Mouse (Mus musculus) lung, embryonic 15.5 days (tissue): Measurements from ENCODE around the gene Il18. TPM values are rescaled to one million over a fixed set of nuclear protein-coding genes. Genes with fewer than 3 reads are reported as not detected.
"Not testable (repeated sequence)": the region's sequence is repeated elsewhere in the genome, so short reads cannot be mapped to it uniquely, and the experiment has no call there.

ENCODE experiments used
- ATAC-seq: fragments of 200-750 bp; cut with Nextera tagmentation; 2 replicates; pipeline ENCODE4 v1.8.0; 2017; ENCODE audit warnings: moderate number of reproducible peaks, borderline replicate concordance; ENCODE audit not compliant: low FRiP score, low TSS enrichment; ENCODE audit errors: extremely low read depth
- H3K27ac ChIP-seq: fragments of 300-500 bp; sonication (generic); 2 replicates; pipeline ENCODE4 v1.5.1; 2015; ENCODE audit warnings: moderate library complexity, mild to moderate bottlenecking, inconsistent platforms
- H3K27me3 ChIP-seq: fragments of 300-500 bp; sonication (generic); 2 replicates; pipeline ENCODE4 v1.6.1; 2015; ENCODE audit warnings: inconsistent platforms
- H3K36me3 ChIP-seq: fragments of 300-500 bp; sonication (generic); 2 replicates; pipeline ENCODE4 v1.6.1; 2015; ENCODE audit warnings: inconsistent platforms
- H3K4me1 ChIP-seq: fragments of 300-500 bp; sonication (generic); 2 replicates; pipeline ENCODE4 v1.6.1; 2015; ENCODE audit warnings: inconsistent platforms
- H3K4me2 ChIP-seq: fragments of 300-500 bp; sonication (generic); 2 replicates; pipeline ENCODE4 v1.6.1; 2015; ENCODE audit warnings: inconsistent platforms, mild to moderate bottlenecking, moderate library complexity
- H3K4me3 ChIP-seq: fragments of 300-500 bp; sonication (generic); 2 replicates; pipeline ENCODE4 v1.5.1; 2015; ENCODE audit warnings: mild to moderate bottlenecking, inconsistent platforms
- H3K9ac ChIP-seq: fragments of 300-500 bp; sonication (generic); 2 replicates; pipeline ENCODE4 v1.6.1; 2015; ENCODE audit warnings: inconsistent platforms
- H3K9me3 ChIP-seq: fragments of 300-500 bp; sonication (generic); 2 replicates; pipeline ENCODE4 v1.6.1; 2016; ENCODE audit warnings: inconsistent platforms
- WGBS: fragments of 180-500 bp; shearing (Covaris S2); methylation state at CpG from one replicate; pipeline ENCODE4 v1.1.7; 2015; 5-methylcytosine and 5-hydroxymethylcytosine counted together
- polyA plus RNA-seq: library from polyadenylated mRNA; unstranded; fragments of >200 nt; fragmentation: Nextera tagmentation; extraction: Ambion mirVana; gene quantifications from 2 replicates; pipeline ENCODE4 v1.2.1, GENCODE M21; 2015

The Il18 gene
- polyA plus RNA-seq, 1 experiment from 2014 or later, result 6.5 TPM

- H3K9me3 ChIP-seq, result no peaks in the 10 kb centered on the region
- peak within 1 kb of the TSS; percentile 100 for H3K9ac ChIP-seq
- H3K4me2 ChIP-seq, result peak within 1 kb of the TSS; percentile 70
- H3K27ac ChIP-seq, result peak within 1 kb of the TSS; percentile 96
- peak within 1 kb of the TSS; percentile 100 for H3K4me3 ChIP-seq
- peaks cover 29% of the 10 kb centered on the region for H3K36me3 ChIP-seq
- H3K27me3 ChIP-seq, result no peaks in the 10 kb centered on the region
- ATAC-seq, result peak; percentile 94
- H3K4me1 ChIP-seq, result peaks cover 15% of the 10 kb centered on the region
- WGBS, result under 1% methylated on average over 78 of the region's 81 CpGs
Observed at GRCm38 (mm10) chr9:50616766-50617603, 62.4 kb downstream of the Il18 start, which contains the start of the genes Pih1d2 and Nkapd1. Gene Pih1d2, plus strand, starts transcription at chr9:50617321. Gene Nkapd1, minus strand, starts transcription at chr9:50617464.

DNA sequence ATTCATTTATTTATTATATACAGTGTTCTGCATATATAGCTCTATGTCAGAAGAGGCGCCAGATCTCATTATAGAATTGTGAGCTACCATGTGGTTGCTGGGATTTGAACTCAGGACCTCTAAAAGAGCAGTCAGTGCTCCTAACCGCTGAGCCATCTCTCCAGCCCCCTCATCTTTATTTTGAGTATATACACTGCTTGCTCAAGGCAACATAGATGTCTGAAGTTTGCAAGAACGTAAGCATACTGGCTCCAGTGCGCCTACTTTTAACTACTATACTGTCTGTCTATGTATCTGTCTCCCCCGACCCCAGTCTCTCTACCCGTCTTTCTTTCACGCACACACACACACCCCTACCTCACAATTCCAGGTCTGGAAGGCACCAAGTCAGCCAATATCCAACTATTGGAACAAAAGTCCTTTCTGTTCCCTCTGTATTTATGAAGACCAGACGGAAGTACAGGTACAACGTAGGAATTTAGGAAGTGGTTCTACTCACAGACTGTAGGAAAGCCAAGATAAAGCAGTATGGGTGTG, 63.2 kb downstream of the Il18 start:
- Histone ChIP-seq H3K27me3 (no peaks in the 10 kb centered on the region), H3K27ac (no peak overlapping the region), H3K4me1 (peaks cover 15% of the 10 kb centered on the region), H3K4me2 (peak overlapping the region; percentile 70), H3K36me3 (peaks cover 21% of the 10 kb centered on the region), H3K4me3 (peak overlapping the region; percentile 100), H3K9ac (no peak overlapping the region), H3K9me3 (no peaks in the 10 kb centered on the region)
- 56% methylated on average over 9 of the region's 9 CpGs for WGBS
- ATAC-seq, result no peak

GRCm38 (mm10) chr9:50630903-50631302, 76.3 kb downstream of the Il18 start:
- not testable (repeated sequence) for H3K9ac ChIP-seq, ATAC-seq, H3K4me2 ChIP-seq, H3K4me3 ChIP-seq, H3K27ac ChIP-seq, H3K27me3 ChIP-seq, H3K9me3 ChIP-seq, H3K4me1 ChIP-seq
- peaks cover 18% of the 10 kb centered on the region for H3K36me3 ChIP-seq
- WGBS, result 91% methylated on average over 6 of the region's 8 CpGs

Other genes starting within 250 kb of the Il18 start
- gene Rpl10-ps3, start 209.9 kb upstream of the Il18 start, polyA plus RNA-seq, result 258 and 323 TPM in 2 replicates
- 1.6 TPM in 2 replicates for gene Plet1, start 60.3 kb upstream of the Il18 start, polyA plus RNA-seq
- 70.4 and 71.2 TPM in 2 replicates for gene Pts, start 26.1 kb upstream of the Il18 start, polyA plus RNA-seq
- 0.13 and 0.20 TPM in 2 replicates for gene Bco2, start 354 bp downstream of the Il18 start, polyA plus RNA-seq
- gene Tex12, start 6.5 kb downstream of the Il18 start, polyA plus RNA-seq, result not detected in 2 replicates
- gene Sdhd, start 49.0 kb downstream of the Il18 start, polyA plus RNA-seq, result 305 and 310 TPM in 2 replicates
- 176 and 188 TPM in 2 replicates for gene Timm8b, start 49.1 kb downstream of the Il18 start, polyA plus RNA-seq
- gene Pih1d2, start 62.5 kb downstream of the Il18 start, polyA plus RNA-seq, result 5.5 and 7.1 TPM in 2 replicates
- gene Nkapd1, start 62.6 kb downstream of the Il18 start, polyA plus RNA-seq, result 19.1 and 21.6 TPM in 2 replicates
- 42.4 and 42.5 TPM in 2 replicates for gene Dlat, start 105.0 kb downstream of the Il18 start, polyA plus RNA-seq
- gene Dixdc1, start 184.7 kb downstream of the Il18 start, polyA plus RNA-seq, result 7.4 and 7.8 TPM in 2 replicates
- 13.2 and 16.2 TPM in 2 replicates for gene 2310030G06Rik, start 191.7 kb downstream of the Il18 start, polyA plus RNA-seq
- 111 and 131 TPM in 2 replicates for gene Cryab, start 196.5 kb downstream of the Il18 start, polyA plus RNA-seq
- gene Hspb2, start 197.5 kb downstream of the Il18 start, polyA plus RNA-seq, result 14.5 and 16.4 TPM in 2 replicates
- gene Fdxacb1, start 213.4 kb downstream of the Il18 start, polyA plus RNA-seq, result 11.3 and 12.2 TPM in 2 replicates
- 38.9 and 39.5 TPM in 2 replicates for gene Alg9, start 220.2 kb downstream of the Il18 start, polyA plus RNA-seq
- 31.7 and 35.8 TPM in 2 replicates for gene 1110032A03Rik, start 220.7 kb downstream of the Il18 start, polyA plus RNA-seq